Mouse (Mus musculus): ENCODE data around the gene Farp1. TPM values are rescaled to one million over a fixed set of nuclear protein-coding genes. Genes with fewer than 3 reads are reported as not detected.
"Not testable (repeated sequence)": the region's sequence is repeated elsewhere in the genome, so short reads cannot be mapped to it uniquely, and the experiment has no call there.

The Farp1 gene
- polyA plus RNA-seq, 1 experiment from 2014 or later: 22.5 TPM

DNA sequence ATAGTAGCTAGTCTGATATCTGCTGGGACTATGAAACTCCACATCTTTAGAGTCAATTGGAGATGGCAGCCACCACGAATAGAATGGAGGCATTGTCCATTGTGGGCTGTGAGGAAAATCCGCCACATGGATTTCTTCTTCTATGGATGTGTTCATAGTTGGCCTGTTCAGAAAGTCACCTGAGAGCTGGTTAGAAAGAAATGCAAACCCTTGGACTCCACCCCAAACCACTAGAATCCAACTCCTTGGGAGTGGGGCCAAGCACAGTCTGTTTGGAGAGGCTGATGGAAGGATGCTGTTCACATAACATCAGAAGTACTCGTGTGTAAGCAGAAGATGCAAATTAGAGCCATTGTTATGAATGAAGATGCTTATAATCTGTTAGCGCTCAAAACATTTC, 91.3 kb downstream of the Farp1 start:
- peaks cover 16% of the 10 kb centered on the region for H3K4me1 ChIP-seq (replicated peaks)
- WGBS: 82% methylated on average over 4 of the region's 4 CpGs
- ATAC-seq: no peak
- no peaks in the 10 kb centered on the region for H3K9me3 ChIP-seq
- H3K27ac ChIP-seq: no peak overlapping the region
- no peaks in the 10 kb centered on the region for H3K36me3 ChIP-seq
- H3K9ac ChIP-seq (replicated peaks): no peak overlapping the region
- no peaks in the 10 kb centered on the region for H3K27me3 ChIP-seq
- no peak overlapping the region for H3K4me3 ChIP-seq (replicated peaks)
- H3K4me2 ChIP-seq (replicated peaks): no peak overlapping the region

DNA sequence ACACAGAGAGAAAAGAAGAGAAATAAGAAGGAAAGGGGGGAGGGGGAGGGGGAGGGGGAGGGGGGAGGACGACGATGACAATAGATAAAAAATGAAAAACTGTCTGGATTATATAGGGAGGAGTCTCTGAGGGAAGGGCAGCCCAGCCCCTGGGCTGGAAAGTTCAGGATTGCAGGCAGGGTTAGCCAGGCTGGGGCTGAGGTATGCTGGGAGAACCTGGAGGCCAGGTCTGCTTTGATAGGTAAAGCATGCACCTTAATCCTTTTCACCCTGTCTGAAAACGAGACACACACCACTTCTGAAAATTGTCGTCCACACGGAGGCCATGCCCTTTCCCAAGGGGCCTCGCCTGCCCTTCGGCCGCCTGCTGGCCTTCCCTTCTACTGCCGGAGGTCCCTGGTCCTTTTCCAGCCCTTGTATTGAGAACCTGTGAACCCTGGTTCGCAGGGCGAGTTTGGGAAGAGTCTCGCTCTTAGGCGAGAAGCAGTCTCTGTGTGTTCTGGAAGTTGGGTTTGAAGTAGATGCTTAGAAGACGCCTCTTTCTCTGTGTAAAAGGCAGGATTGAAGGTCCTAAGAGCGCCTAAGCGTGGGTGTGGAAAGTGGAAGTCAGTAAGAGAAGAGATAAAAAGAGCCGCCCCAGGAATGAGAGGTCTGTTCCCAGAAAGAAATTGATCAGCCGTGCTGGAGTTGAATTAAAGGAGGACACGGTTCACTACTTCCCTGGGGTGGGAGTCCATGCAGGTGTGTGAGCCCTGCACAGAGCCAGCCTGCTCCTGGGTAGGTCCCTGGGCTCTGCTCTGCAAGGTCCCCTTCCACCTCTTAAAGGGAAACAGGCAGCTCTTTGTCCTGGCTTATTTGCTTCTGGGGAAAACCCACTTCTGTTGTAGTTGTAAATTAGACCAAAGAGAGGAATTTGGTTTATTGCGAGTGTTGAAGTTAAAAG, 94.1 kb downstream of the Farp1 start:
- ATAC-seq: 0 out of 2 replicates have a peak, but pooled peaks have one; percentile 44
- no peak overlapping the region for H3K9ac ChIP-seq (replicated peaks)
- peak overlapping the region; percentile 15; the same call in 1 of the 2 replicates for H3K27ac ChIP-seq
- H3K4me2 ChIP-seq (replicated peaks): no peak overlapping the region
- H3K9me3 ChIP-seq: no peaks in the 10 kb centered on the region
- H3K27me3 ChIP-seq: no peaks in the 10 kb centered on the region
- peaks cover 13% of the 10 kb centered on the region for H3K4me1 ChIP-seq (replicated peaks)
- 25% methylated on average over 18 of the region's 20 CpGs for WGBS
- H3K4me3 ChIP-seq (replicated peaks): no peak overlapping the region
- H3K36me3 ChIP-seq: no peaks in the 10 kb centered on the region

DNA sequence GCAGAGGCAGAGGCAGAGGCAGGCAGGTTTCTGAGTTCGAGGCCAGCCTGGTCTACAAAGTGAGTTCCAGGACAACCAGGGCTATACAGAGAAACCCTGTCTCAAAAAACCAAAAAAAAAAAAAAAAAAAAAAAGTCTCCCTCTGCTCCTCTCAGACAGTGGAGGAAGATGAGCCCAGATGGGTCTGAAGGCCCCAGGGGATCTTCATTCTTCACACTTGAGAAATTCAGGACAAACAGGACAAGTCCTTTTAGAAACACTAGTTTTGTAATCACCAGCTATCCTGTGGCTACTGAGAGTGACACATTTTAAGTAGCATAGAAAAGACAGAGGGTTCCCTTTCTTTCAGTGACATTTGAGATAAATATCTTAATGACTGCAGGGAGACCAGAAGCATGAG, 95.4 kb downstream of the Farp1 start:
- not testable (repeated sequence) for H3K27ac ChIP-seq; H3K4me2 ChIP-seq (replicated peaks); H3K36me3 ChIP-seq; H3K27me3 ChIP-seq; H3K9me3 ChIP-seq; ATAC-seq; H3K9ac ChIP-seq (replicated peaks); H3K4me3 ChIP-seq (replicated peaks)
- H3K4me1 ChIP-seq (replicated peaks): peaks cover 13% of the 10 kb centered on the region
- WGBS: 82% methylated on average over 1 of the region's 1 CpGs

DNA sequence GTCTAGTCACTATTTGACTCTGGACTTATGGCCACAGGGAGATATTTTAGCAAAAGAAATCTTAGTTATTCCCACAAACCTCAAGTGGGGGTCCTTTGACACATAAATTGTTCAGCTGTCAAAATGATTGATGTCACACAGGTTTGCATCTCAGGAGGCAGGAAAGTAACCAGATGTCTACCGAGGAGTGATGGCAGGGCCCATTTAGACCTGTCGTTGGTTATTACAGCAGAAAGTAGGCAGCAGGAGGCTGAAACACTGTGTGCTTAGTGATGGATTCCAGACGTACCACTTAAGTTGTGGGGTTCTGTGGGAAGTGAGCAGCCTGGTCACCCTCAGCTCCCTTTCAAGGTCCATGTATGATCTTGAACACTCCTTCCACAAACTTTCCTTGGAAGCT, 99.4 kb downstream of the Farp1 start:
- Histone ChIP-seq H3K27me3 (no peaks in the 10 kb centered on the region), H3K27ac (no peak overlapping the region), H3K4me2 (replicated peaks) (no peak overlapping the region), H3K9ac (replicated peaks) (no peak overlapping the region), H3K9me3 (no peaks in the 10 kb centered on the region), H3K4me1 (replicated peaks) (peaks cover 9% of the 10 kb centered on the region), H3K36me3 (no peaks in the 10 kb centered on the region), H3K4me3 (replicated peaks) (no peak overlapping the region)
- 66% methylated on average over 3 of the region's 3 CpGs for WGBS
- ATAC-seq: no peak

DNA sequence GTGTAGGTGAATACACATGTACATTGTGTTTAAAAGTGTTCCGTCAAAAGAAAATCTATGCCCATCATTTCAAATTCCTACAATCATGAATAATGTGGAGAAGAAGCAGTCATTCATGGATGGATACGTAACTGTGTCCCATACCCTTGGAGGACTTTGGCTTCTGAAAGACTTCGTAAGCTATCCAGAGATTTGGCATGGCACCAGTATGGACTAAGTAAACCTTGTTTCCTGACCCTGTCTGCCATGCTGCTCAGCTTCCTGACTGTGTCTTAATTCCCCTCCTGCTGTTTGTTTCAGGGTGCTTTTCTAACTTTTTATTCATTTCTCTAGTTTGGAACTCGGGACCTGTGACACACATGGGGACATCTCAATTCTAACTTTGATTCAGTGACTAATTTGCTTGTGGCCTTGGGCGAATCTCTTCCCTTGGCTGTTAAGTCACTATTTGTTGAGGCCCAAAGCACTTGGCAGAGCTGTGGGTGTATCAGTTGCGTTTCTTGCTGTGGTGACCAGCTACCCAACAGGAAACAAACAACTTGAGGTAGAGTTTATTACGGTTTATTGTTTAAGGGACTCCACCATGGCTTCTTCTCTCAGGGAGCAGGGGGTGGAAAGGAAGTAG, 108.9 kb downstream of the Farp1 start:
- no peak for ATAC-seq
- H3K4me3 ChIP-seq (replicated peaks): no peak overlapping the region
- no peaks in the 10 kb centered on the region for H3K36me3 ChIP-seq
- no peak overlapping the region for H3K27ac ChIP-seq
- H3K9ac ChIP-seq (replicated peaks): no peak overlapping the region
- WGBS: 86% methylated on average over 7 of the region's 7 CpGs
- no peak overlapping the region for H3K4me2 ChIP-seq (replicated peaks)
- no peaks in the 10 kb centered on the region for H3K9me3 ChIP-seq
- H3K4me1 ChIP-seq (replicated peaks): peaks cover 16% of the 10 kb centered on the region
- H3K27me3 ChIP-seq: no peaks in the 10 kb centered on the region

DNA sequence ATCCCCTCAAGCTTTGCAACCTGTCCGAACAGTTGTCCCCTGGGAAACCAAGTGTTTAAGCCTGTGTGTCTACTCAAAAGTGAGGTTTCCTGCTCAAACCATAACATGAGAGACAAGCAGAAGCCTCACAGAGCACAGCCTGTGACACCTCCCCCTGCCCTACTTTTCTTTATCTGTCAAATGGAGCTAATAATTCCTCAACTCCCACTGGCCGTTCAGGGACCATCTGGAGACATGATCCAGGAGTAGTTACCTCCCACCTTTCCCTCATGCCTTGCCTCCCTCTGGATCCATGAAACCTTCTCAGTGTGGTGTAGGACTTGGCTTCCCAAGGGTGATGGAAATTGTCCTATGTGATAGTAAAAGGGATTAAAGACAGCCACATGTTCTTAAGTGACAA, 109.5 kb downstream of the Farp1 start:
- no peaks in the 10 kb centered on the region for H3K9me3 ChIP-seq
- H3K36me3 ChIP-seq: no peaks in the 10 kb centered on the region
- no peak overlapping the region for H3K4me2 ChIP-seq (replicated peaks)
- 75% methylated on average over 2 of the region's 2 CpGs for WGBS
- H3K4me1 ChIP-seq (replicated peaks): peaks cover 16% of the 10 kb centered on the region
- H3K9ac ChIP-seq (replicated peaks): no peak overlapping the region
- no peak overlapping the region for H3K4me3 ChIP-seq (replicated peaks)
- no peak for ATAC-seq
- H3K27me3 ChIP-seq: no peaks in the 10 kb centered on the region
- H3K27ac ChIP-seq: no peak overlapping the region

DNA sequence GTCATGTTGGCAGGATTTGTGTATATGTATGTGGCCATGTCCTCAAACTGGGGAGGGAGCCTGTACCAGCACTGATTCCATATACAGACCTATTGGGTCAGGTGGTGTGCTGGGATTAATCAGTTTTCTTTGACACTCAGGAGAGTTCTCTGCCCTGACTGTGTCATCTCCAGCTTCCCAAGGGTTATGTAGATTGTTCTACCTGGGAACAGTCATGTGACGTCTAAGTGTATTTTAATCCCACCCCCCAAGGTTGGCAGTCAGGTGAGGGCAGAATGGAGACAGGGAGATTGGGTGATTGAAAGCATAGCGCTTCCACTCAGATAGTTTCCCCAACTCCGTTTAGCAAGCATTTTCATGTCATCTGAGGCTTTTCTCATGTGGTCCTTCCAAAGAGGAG, 110.3 kb downstream of the Farp1 start:
- Histone ChIP-seq H3K4me3 (replicated peaks) (no peak overlapping the region), H3K4me1 (replicated peaks) (peaks cover 24% of the 10 kb centered on the region), H3K9me3 (no peaks in the 10 kb centered on the region), H3K27me3 (no peaks in the 10 kb centered on the region), H3K36me3 (no peaks in the 10 kb centered on the region), H3K9ac (replicated peaks) (no peak overlapping the region), H3K27ac (no peak overlapping the region), H3K4me2 (replicated peaks) (no peak overlapping the region)
- whole genome bisulfite sequencing: 66% methylated on average over 3 of the region's 3 CpGs
- no peak for ATAC-seq

DNA sequence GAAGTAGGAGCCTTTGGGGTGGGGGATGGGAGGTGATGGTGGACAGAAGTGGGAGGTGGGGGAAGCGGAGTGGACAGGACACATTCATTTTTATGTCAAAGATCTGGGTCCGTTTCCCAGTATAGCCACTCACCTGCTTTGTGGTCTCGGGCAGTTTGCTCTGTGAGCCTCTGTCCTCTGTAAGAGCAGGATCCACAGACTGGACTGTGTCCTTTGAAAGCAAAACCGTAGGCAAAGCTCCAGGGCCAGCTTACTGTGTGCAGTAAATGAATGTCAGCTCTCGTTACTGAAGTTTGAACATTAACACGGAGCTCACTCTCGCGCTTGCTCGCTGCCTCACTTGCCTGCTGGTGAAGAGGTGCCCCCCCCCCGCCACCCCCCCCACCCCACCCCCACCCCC, 110.7 kb downstream of the Farp1 start:
- Histone ChIP-seq H3K4me2 (replicated peaks) (no peak overlapping the region), H3K9ac (replicated peaks) (no peak overlapping the region), H3K27ac (no peak overlapping the region), H3K4me3 (replicated peaks) (no peak overlapping the region), H3K4me1 (replicated peaks) (peaks cover 24% of the 10 kb centered on the region), H3K9me3 (no peaks in the 10 kb centered on the region), H3K27me3 (no peaks in the 10 kb centered on the region), H3K36me3 (no peaks in the 10 kb centered on the region)
- WGBS: 37% methylated on average over 8 of the region's 10 CpGs
- ATAC-seq: no peak; the same call in 1 of the 2 replicates

DNA sequence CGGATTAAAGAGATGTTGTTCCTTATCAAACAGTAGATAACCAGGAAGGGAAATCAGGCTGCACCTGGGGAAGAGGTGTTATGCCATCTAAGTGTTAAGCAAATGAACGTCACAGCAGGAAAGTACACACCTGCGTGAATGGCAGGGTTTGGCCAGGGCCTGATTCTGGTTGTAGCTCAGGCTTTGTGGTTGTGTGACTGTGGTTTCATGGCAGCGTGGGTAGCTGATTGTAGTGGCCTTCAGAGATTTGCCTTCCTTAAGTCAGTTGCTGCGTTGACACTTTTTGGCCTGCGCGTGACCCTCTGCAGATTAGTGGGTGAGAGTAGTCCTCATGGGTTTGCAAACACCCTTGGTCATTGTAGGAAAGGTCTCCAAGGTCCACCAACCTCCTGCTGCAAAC, 111.2 kb downstream of the Farp1 start:
- Histone ChIP-seq H3K4me2 (replicated peaks) (no peak overlapping the region), H3K4me1 (replicated peaks) (peaks cover 30% of the 10 kb centered on the region), H3K27me3 (no peaks in the 10 kb centered on the region), H3K4me3 (replicated peaks) (no peak overlapping the region), H3K9ac (replicated peaks) (no peak overlapping the region), H3K36me3 (no peaks in the 10 kb centered on the region), H3K27ac (no peak overlapping the region), H3K9me3 (no peaks in the 10 kb centered on the region)
- WGBS: 67% methylated on average over 7 of the region's 7 CpGs
- ATAC-seq: no peak

DNA sequence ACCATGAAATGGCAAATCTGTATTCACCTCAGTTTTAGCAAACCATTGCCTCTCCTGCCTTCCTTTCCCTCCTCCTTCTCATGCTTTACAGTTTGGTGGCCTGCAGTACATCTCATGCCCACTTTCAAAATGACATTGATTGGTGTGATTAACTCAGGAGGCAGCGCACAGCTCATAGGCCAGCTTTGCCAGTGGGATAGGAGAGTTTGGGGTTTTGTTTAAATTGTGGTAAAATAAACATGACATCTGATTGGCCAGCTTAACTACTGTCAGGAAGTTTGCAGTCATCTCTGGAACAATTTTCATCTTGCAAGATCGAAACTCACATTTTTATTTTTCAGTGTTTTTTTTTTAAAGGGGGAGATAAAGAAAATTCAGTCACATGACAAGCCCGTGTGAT, 112.0 kb downstream of the Farp1 start:
- H3K4me1 ChIP-seq (replicated peaks): peaks cover 37% of the 10 kb centered on the region
- H3K4me3 ChIP-seq (replicated peaks): no peak overlapping the region
- no peak overlapping the region for H3K27ac ChIP-seq
- H3K9ac ChIP-seq (replicated peaks): no peak overlapping the region
- H3K36me3 ChIP-seq: no peaks in the 10 kb centered on the region
- H3K4me2 ChIP-seq (replicated peaks): no peak overlapping the region
- no peak for ATAC-seq
- H3K27me3 ChIP-seq: no peaks in the 10 kb centered on the region
- no peaks in the 10 kb centered on the region for H3K9me3 ChIP-seq
- WGBS: 83% methylated on average over 3 of the region's 3 CpGs

DNA sequence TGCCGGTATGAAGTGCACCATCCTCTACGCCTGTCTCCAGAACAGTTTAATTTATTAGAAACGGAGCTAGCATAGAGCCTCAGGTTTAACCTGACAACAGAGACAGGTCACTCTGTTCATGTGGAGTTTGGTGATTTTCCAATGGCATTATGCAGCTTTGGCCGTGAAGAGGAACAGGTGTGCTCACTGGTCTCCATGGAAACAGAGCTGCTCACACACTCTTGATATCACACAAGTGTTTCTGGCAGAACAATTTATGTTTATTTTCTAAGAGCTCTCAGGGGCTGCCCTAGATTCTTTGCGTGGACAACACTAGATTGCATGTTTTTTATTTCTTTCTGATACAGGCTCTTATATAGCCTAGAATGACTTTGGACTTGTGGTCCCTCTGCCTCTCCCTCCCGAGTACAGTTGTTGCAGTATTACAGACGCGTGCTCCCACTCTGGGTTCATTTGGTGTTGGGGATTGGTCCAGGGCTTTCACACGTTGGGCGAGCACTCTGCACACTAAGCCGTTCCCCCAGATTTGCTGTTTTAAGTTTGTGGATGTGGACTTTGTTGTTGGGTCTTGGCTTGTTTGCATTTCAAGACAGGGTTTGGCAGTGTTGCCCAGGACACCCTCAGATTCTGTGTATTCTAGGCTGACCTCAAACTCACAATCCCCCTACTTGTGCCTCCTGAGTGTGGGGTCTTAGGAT, 113.2 kb downstream of the Farp1 start:
- H3K4me3 ChIP-seq (replicated peaks): no peak overlapping the region
- no peak overlapping the region for H3K9ac ChIP-seq (replicated peaks)
- 81% methylated on average over 11 of the region's 11 CpGs for WGBS
- H3K4me1 ChIP-seq (replicated peaks): peaks cover 49% of the 10 kb centered on the region
- no peak overlapping the region for H3K27ac ChIP-seq
- ATAC-seq: no peak
- no peaks in the 10 kb centered on the region for H3K27me3 ChIP-seq
- H3K36me3 ChIP-seq: no peaks in the 10 kb centered on the region
- no peak overlapping the region for H3K4me2 ChIP-seq (replicated peaks)
- H3K9me3 ChIP-seq: no peaks in the 10 kb centered on the region

DNA sequence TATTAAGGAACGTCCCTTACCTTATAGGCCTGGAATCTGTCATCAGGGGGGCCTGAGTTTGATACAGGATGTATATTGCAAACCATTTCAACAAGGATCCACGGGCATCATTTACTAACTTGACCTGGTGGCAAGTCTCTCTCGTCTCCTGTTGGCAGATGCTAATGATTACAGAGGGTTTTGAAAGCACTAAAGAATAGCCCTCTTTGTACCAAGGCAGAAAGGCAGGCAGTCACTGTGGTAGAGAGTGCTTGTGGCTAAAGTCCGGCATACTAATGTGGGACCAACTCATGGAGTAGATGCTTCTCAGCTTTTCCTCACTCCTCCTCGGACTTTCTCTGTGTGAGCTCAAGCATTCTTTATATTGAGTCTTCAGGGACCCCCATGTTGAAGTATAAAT, 115.0 kb downstream of the Farp1 start:
- WGBS: 55% methylated on average over 5 of the region's 5 CpGs
- Histone ChIP-seq H3K27me3 (no peaks in the 10 kb centered on the region), H3K4me2 (replicated peaks) (no peak overlapping the region)

More for the DNA sequence above, 115.0 kb downstream of the Farp1 start:
- H3K9ac ChIP-seq (replicated peaks): no peak overlapping the region
- peaks cover 58% of the 10 kb centered on the region for H3K4me1 ChIP-seq (replicated peaks)
- no peak overlapping the region for H3K4me3 ChIP-seq (replicated peaks)
- no peaks in the 10 kb centered on the region for H3K9me3 ChIP-seq
- H3K36me3 ChIP-seq: no peaks in the 10 kb centered on the region
- no peak overlapping the region for H3K27ac ChIP-seq
- ATAC-seq: no peak

Measured in midbrain, embryonic 13.5 days (tissue).